Mouse (Mus musculus): ENCODE measurements at regions not wholly inside any gene's neighbourhood (a gene's known extent, or its start where the extent isn't known, plus 50 kb on each side); places are given as distances from the start of the nearest gene placed in this dataset.

DNA sequence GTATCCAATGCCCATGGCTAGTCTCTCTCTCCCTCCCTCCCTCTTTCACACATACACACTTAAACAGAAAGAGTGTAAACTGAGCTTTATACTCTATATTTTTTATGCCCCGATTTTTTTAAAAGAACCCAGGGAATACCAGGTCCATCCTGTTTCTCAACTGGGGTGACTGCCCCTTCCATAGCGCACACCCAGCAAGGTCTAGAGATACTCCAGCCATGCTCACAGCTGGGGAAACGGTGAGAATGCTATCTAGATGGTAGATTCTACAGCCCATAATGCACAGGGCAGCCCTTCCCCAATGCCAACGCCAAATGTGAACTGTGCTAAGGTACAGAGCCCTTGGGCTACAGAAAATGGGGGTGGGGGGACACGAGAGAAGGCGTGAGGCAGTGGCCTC is 51.2 kb upstream of the Tln2 start:
- DNase-seq, result no peak

GRCm38 (mm10) chr9:67611676-67612075 is 52.2 kb upstream of the Tln2 start:
- DNase-seq, result no peak

DNA sequence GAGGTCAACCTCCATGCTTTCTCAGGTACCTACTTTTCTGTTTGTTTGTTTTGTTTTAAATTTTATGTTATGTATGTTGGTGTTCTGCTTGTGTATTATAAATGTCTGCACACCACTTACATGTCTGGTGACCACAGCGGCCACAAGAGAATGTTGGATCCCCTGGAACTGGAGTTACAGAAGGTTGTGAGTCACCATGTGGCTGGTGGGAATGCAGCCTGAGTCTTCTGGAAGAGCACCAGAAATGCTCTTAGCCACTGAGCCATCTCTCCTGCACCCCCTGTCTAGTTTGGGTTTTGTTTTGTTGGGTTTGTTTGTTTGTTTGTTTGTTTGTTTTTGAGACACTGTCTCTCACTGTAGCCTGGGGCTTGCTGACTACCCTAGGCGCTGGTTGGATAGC is 52.6 kb upstream of the Tln2 start:
- DNase-seq, result no peak

DNA sequence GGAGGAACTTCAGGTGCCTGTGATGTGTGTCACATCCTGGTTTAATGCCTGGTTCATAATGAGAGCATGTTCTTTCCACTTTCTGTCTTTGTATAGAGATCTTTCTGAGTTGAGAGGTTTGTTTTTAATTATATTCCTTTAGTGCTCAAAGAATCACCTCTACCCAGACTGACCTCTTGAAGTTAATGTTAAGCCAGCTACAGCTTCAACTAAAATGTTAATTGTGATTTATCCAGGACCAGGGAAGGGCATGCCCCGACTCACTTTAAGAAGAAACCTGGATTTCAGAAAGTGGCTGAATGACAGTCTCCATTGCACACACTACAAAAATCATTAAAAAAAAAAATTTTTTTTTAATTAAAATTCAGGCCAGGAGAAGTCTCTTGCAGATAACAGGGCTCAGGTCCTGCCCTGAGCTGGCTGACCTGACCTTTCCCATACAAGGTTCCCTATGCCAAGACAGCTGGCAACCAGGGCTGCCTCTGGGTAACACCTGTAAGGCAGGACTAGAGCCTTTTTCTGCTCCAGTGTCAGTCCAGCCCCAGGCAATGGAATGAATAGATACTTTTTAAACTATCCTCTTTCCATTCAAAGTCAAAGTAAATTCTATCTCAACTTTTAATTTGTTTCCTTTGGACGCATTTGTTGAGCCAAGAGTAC is 54.7 kb upstream of the Tln2 start:
- no peak for DNase-seq

DNA sequence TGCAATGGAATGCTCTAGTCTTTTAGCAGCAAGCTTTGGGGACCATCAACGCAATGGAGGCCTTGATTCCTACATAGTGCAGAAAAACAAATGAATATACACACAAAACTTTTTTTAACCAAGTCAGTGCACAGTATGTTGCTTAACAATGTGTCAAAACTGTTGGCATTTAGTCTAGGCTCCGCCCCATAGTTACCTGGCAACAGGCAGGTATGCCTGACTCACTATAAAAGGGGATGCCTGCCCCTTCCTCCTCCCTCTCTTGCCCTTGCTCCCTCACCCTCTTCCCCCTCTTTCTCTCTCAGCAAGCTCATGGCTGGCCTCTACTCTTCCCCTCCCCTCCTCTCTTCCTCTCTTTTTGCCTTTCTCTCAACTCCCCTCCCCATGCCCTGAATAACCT is 56.7 kb upstream of the Tln2 start:
- no peak for DNase-seq

DNA sequence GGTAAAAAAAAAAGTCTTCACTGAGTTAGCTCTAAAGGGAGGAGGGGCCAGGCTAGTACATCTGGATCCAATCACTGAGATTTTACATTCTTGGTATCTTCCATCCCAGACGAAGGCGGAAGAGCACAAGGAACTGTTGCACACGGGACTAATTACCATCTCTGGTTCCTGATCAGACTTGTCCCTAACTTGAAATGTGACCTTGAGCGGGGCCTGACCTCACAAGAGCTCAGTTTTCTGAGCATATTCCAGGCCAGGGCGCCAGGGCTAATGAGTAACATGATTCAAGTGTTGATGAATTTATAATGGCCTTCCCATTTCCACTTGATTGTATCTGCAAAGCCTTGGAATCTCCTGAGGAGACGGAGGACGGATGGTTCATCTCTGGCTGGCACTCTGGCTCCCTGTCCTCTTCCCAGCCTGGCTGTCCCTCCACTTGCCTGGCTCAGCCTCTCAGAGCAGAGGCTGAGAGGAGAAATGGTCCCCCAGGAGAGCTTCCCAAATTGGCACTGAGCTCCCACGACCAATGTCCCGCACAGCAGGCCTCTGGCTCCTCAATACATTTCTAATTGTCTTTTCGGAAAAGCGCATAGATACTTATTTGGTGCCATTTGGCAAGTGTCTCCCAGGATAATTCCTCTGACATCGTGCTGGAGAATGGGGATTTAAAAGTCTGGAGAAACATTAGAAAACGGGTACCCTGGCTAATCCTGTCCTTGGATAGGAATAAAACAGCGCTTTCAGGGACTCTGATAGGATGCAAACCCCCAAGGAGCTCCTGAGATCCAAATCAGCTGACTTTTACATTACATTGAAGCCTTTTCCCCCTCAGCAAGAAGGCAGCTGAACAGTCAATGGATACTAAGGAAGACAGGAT is 58.1 kb upstream of the Tln2 start:
- no peak for DNase-seq

DNA sequence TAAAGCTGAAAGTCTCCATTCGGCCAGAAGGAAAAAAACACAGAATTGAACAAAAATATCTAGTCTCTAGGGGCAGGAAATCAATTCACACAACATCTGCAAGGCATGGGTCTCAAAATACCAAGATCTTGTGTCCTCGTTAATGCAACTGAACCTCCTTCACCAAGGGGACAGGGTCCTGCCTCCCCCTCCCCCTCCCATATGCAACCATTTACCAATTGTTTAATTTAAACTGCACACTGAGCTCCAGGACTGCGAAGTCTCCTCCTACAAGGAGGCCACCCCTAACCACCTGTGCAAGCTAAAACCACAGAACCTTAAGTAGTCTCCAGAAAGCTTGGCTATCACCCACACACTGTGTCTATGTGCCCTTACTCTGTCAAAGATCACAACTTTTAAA is 61.4 kb upstream of the Tln2 start:
- no peak for DNase-seq

- no peak for DNase-seq
Measured at GRCm38 (mm10) chr9:67627196-67627595, 67.7 kb upstream of the Tln2 start.

- DNase-seq, result no peak
Measured at GRCm38 (mm10) chr9:67629624-67630023, 70.1 kb upstream of the Tln2 start.

DNA sequence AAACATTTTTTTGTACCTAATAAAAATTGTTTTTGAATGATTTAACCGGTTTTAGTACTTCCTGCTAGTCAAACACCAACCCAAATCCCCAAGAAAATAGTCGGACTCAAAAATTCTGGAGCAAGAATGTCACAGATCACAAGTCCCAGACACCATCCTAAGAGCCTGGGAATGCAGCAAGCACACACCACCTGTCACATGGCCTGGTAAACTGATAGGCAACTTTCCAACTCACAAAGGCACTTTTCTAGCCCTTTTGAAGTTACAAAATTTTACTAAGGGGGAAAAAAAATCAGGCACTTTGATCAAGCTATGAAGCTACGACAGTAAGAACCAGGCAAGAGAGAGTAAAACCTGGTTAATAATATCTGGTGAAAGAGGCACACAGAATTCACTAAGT is 70.7 kb upstream of the Tln2 start:
- DNase-seq, result no peak

DNA sequence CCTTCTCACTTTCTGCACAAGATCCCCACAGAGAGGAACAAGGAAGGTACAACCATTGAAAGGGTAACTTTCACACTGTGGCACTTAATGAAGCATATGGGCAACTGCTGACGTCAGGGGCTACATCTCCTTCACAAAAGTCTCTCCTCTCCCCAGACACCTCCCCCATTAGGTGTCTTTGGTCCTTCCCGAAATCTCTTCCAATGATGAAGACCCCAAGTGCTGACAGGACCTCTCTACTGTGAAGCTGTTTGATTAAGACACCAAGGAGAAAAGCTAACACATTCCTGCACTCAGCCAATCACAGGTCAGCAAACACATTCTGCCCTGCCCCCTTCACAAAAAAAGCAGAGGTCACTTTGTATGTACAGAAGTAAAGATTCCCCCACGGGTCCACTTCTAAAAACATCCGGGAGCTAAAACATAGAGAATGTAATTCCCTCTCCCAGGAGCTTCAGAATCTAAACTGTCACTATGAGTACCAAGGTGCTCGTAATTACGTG is 72.3 kb upstream of the Tln2 start:
- no peak for DNase-seq

DNA sequence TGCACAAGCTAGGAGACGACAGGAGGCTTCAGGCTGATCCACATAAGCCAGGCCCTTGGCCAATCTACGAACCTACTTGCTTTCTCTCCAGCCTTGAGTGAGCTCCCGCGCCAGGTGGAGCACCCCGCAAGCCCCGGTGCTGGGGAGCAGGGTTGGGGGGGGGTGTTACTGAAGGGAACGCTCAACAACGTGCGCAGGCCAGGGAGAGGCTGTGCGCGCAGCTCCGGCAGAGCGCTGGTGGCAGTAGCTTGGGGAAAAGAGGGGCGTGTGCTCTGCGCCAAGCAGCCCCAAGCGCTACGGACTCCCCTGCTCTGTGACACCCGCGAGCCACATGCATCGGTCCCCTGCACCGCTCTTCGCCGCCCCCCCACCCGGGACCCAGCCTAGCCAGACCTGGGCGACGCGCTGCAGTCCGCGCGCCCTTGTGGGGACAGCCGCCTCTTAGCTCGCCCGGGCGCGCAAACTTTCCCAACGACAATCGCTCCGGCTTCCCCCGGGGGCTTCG is 73.1 kb upstream of the Tln2 start:
- DNase-seq, result peak; percentile 2 to 37

DNA sequence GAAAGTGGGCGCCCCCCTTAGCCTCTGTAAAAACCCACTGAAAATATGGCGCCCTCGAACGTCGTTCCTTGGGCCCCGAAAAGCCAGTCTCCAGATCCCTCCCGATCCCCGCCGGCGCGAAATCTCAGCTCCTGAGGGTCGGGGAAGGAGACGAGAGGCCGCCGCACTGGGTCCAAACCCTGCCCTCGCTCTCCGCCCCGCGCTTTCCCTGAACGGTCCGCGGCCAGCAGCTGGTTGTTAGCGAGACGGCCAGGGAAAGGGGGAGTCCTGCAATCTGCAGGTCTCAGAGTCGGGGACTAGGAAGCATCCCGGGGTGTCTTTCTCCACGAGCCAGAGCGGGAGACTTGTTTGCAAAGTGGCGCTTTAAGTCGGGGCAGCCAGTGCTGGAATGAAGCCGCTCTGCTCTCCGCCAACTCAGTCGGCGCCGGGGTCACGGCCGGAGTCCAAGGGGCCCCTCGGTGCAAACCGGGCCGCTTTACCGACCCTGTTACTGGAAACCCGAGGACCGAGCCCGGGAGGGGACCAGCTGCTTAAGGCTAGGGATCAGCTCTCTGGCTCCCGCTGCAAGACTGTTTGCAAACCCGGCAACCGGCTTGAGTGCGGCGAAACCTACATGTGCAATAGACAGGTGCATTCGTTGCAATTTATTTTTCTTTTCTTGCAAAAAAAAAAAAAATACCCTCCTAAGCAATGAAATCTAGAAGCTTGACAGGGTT is 73.7 kb upstream of the Tln2 start:
- DNase-seq, result peak; percentile 43 to 44

- peak; percentile 81 to 86 for DNase-seq
Measured at GRCm38 (mm10) chr9:67633761-67634441, 74.4 kb upstream of the Tln2 start.

GRCm38 (mm10) chr9:67646820-67647219 is 87.3 kb upstream of the Tln2 start:
- no peak for DNase-seq

DNA sequence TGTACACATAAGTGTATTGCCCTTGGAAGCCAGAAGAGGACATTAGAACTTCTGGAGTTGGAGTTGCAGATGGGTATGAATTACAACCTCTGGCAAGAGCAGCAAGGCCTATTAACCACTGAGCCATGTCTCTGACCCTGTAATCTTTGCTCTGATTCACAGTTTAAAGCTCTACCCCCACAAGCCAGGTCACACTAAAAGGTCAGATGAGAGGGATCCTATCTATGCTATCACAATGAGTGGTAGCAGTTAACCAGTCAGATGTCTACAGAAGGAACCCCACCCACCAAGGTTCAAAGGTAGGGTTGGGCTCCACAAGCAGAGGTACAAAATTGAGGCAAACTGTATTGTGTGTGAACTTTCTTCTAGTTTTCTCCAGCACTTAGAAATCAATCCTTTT is 94.5 kb upstream of the C2cd4b start:
- DNase-seq, result peak; percentile 20 to 23

- peak; percentile 50 to 60 for DNase-seq
Measured at GRCm38 (mm10) chr9:67670261-67671020, 88.8 kb upstream of the C2cd4b start.

GRCm38 (mm10) chr9:67676906-67677305 is 82.3 kb upstream of the C2cd4b start:
- DNase-seq, result no peak

DNA sequence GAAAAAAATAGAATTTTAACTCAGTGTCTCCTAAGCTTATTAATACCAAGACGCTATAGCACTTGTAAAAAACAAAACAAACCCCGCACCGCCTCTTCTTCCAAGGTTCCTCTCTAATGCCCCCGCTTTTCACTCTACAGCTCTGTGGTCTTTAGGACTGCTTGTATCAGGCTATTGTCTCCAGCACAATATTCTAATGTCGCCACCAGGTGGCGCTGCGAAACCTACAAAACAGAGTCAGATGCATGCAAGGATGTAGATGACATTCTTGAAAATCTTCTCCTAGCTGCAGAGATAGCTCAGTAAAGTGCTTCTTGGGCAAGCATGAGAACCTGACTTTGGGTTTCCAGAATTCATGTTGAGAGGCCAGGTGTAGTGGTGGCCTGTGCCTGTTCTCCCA is 75.9 kb upstream of the C2cd4b start:
- peak; percentile 69 to 73 for DNase-seq

- DNase-seq, result peak; percentile 42 to 53
Measured at GRCm38 (mm10) chr9:67692396-67692795, 66.8 kb upstream of the C2cd4b start.

DNA sequence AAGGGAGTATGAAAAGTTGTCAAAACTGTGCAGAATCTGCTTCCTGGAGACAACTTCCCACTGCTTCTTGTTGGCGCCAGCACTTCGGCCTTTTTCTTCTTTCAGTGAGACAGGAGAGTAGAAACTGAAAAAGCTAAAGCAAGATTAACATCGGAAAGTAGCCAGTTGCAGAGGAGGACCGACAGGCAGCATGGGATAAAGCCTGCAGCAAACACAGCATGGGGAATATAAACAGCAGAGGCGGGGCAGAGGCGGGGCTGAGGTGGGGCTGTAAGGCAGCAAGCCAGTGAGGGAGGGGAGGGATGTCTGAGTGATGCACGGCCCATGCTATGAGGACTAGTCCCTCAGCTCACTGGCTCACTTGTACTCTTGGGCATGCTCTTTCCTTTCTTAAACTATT is 65.5 kb upstream of the C2cd4b start:
- DNase-seq, result peak; percentile 53 to 56

Measured in adrenal gland, postnatal 36 days (tissue).